Mouse (Mus musculus) telencephalon, adult 2 months (tissue): ENCODE measurements around the gene Fbxl17.

Experiments used
- DNase-seq: peaks from one replicate; pipeline ENCODE4 v3.0.0-alpha.2; 2011; ENCODE audit warnings: low read depth, low spot score

Gene Fbxl17

DNA sequence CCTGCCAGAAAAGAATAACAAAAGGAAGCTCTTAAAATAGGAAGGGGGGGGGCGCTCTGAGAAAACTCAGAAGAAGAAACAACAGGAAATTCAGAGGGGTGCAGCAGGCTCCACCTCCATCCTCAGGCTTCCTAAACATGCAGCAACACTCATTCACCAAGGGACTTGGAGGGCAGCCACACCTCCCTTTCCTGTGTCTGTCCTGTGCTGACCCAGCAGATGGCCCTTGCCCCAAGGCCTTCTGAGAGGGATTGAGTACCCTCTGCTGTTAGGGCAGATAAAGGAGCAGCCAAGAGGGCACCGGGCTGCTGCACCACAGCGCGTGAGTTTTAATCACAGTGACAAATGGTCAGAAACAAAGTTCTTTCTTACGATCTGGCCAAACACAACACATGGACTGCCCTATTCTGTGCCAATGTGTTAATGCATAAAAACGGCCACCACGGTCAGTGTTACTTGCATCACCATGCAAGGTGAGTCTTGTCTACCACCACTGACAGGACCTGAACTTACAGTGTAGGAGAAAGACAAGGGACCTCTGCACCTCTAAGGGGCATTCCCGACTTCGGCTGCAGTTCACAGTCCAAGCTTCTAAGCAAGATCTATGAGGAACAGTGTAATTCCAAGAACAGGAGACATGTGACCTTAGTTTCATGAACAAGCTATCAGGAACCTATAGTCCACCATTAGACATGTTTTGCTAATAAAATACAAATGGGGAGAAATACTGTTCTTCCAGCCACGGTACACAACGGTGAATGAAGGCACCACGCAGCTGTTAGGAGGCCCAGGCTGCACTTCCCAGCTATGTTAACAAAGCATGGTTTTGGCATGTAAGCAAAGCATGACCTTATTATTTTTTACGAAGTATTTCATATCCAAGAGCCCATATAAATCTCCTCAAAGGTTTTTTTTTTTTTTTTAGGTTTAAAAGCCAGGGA is 96.8 kb downstream of the Fbxl17 start:
- no peak for DNase-seq

DNA sequence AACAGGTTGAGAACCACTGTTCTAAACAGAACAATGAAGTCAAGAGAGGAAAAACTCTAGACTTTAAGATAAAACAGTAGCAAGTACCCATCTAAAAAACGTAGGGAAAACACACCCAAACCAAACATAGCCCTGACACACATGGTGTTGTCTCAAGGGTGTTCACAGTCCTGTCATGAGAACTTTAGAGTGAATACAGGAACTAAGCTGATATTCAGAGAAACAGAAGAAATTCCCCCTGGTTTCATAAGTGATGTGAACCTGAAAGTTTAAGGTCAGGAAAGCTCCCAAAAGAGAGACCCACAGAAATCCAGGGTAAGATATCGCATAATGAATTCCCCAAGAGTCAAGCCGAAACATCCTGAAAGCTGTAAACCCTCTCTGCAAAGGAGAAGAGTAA is 97.6 kb downstream of the Fbxl17 start:
- no peak for DNase-seq

DNA sequence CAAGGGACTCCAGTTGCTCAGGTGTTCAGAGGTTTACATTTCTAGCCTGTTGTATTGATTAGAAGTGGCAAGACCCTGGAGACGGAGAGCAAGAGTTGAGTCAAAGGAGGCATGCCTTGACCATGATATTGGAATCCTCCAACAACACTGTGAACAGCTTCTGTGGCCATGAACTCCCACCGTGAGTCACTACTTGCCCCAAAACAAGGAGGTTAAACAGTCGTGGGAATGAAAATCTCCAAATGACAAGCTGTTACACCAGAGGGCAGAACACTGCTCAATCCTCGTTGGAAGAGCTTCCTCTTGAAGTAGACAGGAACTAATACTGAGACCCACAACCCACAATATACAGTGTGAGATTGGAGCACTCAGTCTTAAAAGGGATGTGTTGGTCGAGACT is 99.2 kb downstream of the Fbxl17 start:
- DNase-seq: no peak

DNA sequence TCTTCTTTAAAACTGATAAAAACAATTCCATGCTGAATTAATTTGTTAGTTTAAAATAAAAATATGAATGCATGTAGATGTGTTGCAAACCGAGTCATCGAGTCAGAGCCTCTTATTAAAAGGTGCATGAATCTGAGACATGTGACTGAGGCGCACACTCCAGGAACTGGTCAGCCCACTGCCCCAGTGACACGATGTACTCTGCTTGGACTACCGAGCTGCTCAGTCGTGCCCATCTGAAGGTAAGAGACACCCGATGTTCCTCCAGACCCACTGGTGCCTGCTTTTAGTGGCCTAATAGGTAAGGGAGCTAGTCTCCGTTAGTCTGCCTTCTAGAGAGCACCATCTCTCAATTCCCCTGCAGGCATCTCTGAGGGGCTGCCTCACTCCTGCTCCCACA is 100.0 kb downstream of the Fbxl17 start:
- no peak for DNase-seq

DNA sequence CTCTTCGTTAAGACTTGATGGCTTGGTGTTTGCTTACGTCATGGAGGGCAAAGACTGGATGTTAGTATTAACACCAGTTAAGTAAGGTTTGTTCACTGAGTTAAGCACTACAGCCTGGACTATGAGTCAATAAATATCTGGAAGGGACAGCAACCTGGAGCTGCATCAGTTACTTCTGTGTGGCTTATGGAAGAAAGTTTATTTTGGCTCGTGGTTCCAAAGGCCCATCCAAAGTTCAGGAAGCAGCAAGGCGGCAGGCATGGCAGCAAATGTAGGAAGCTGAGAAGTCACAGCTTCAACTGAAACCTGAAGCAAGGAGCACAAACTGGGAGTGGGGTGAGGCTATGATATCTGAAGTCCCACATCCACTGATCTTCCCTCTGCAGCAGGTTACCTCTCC is 108.3 kb downstream of the Fbxl17 start:
- no peak for DNase-seq

DNA sequence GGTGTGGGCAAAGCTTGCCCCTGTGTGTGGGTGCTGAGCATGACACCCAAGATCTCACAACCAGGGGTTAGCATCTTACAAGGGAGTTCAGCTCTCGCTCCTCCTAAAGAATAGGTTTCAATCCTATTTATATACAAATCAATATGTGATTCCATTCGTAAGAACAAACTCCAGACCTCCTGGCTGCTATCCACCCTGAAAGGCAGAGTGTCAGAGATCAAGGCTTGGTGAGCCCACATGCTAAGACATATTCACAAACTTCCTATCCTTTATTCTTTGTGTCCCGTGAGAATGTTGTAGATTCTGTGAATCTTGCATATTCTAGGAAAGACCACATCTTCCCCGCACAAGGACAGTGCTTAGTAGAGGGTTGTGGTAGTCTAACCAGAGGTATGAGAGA is 108.9 kb downstream of the Fbxl17 start:
- no peak for DNase-seq

DNA sequence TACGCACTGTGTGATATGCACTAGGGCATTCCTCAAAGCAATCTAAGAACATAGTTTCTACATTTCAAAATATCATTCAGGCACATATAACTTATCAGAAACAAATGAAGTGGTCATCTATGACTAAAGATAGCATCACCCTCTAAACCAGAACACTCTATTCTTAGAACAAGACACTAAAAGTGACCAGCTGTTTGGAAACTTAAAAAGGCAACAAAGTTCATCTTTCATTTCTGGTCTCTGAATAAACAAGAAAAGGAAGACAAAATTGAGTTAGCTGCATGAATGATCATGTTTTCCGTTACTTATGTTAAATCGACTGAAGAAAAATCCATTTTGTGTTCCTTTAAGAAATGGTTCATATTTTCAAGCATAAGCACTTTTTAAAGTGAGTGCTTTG is 128.8 kb downstream of the Fbxl17 start:
- DNase-seq: no peak

DNA sequence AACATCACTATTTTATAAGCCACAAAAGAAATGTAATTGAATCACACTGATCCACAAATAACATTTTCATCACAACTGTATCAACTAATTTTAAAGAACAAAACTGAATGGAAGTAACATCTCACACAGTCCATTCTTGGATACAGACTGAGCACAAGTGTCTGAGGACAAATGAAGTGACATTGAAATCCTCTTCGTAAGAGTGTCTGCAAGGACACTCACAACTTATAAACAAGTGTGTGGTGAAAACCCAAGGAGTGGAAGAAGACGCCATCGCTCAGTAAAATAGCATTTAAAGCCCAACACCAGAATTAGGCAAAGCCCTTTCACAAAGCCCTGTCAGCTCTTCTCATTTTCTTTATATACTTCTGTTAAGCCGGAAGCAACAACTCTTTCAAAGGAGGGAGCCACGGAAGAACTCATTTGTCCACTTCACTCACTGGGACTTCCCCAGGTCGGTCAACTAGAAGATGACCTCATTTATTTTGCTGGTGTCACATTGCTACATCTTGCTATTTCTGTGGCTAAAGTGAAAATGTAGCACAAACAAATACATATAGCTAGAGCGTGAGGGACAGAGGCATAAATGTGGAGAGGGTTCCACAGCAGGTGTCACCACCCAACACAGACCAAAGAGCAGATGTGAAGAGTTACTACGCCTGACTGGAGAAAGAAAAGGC is 130.0 kb downstream of the Fbxl17 start:
- no peak for DNase-seq

DNA sequence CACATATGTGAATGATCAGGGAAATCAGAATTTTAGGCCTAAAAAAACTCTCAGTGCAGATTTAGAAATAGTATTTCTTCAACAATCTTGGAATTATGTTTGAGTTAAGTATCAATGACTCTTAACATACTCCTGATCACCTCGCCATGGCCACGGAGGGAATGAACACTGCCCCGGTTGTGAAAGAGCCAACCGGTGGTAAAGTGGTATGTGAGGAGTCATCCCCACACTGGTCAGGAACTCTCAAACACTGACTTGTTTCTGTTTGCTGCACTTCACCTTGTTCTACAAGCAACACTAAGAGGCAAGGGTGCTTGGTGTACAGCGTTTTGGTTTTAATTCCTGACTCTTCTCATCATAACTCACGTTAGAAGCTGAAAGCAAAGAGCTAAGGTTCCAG is 132.3 kb downstream of the Fbxl17 start:
- no peak for DNase-seq

DNA sequence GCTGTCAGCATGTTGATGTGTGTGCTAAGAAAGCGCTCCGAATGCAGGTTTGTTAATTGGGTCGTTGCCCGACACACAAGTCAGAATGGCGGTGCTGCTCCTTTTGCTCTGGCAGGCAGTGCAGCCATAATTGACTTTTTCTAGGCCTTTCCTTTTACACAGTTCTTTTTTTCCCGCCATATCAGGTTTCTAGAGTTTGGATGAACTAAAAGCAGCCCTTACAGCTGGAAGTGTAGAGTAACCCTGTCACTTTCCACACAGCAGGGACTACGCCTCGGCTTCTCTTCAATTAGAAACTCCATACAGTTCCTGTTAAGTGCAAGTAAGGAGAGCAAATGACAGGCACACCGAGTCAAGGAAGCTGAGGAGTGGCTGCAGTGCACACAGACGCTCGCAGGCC is 133.8 kb downstream of the Fbxl17 start:
- DNase-seq: peak; percentile 8

DNA sequence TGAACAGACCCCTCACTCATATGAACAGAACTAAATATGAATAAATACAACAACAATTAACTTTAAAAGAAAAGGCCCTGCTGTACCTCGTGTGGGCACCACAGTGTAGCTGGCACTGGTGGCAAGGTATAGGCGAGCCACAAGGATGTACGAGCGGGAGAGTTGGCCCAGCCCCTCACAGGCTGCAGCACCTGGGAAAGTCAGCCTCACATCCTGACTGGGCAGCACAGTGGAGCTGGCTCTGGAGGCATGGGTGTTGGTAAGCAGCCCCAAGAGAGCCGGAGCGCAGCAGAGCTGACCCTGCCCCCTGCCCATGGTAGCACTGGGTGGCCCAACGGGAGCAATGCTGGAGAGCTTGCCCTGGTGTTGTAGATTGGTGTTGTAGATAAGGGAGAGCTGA is 135.2 kb downstream of the Fbxl17 start:
- no peak for DNase-seq

DNA sequence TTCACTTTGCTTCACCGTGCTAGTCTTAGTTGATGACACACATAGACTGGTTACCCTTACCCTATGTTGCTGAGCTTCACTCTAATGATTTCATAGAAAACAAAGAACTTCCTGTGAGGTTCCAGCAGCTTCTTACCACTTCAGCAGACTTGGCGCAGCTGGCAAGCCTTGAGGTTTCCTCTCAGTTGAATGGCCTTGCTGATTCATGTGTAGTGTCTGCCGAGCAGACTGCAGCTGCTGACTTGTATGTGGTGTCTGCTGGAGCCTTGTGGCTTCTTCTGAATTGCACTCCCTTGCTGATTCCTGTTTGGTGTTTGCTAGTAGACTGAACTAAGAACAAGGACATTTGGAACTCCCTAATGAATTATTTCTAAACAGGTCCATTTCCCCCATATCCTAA is 137.6 kb downstream of the Fbxl17 start:
- no peak for DNase-seq

DNA sequence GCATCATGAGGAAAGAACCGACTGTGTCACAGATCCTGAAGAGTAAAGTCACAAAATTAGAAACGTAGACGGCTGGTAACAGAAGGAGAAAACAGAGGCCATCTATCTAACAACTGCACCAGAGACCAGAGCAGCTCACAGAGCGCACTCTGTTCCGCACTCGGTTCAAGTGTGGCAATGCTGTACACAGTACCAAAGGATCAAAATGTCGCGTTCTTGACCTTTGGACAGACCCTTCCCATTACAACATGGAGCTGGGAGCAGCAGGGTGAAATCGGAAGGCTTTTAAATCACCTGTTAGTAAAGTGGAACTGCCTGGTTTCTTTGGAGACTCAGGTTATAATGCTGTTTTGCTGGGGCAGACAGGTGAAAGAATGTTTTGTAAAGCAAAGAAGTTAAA is 138.1 kb downstream of the Fbxl17 start:
- DNase-seq: no peak

DNA sequence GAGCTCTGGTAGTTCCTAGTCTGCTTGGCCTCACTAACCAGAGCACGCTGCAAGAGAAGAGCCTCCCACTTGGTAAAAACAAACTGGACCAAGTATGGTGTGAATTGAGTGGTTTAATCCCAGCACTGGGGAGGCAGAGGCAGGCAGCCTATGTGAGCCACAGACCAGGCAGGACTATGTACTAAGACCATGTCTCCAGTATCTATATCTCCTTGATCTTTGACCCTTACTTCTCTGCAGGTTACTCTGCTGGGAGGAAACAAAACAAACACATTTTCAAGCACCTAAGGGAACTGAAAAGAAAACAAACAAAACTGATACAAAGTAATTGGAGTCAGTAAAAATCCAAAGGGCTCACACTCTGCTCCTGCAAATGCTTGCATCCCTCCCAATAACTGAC is 141.0 kb downstream of the Fbxl17 start:
- no peak for DNase-seq

DNA sequence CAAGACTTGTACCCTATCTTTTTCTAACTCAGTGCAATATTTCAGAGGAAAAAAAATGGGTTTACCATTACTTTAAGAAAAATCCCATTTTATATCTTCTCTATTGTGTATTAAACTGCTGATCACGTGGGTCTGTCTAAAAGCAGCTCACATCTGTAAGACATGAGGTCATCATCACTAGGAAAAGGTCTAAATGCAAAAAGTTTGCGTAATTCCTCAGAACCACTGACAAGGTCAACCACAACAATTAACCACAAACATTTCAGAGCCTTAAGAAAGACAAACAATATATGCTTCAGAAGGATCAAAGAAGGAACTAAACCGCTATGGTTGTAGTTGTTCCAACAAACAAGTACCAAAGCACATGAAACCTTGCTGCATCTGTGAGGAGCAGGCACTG is 143.6 kb downstream of the Fbxl17 start:
- DNase-seq: no peak

DNA sequence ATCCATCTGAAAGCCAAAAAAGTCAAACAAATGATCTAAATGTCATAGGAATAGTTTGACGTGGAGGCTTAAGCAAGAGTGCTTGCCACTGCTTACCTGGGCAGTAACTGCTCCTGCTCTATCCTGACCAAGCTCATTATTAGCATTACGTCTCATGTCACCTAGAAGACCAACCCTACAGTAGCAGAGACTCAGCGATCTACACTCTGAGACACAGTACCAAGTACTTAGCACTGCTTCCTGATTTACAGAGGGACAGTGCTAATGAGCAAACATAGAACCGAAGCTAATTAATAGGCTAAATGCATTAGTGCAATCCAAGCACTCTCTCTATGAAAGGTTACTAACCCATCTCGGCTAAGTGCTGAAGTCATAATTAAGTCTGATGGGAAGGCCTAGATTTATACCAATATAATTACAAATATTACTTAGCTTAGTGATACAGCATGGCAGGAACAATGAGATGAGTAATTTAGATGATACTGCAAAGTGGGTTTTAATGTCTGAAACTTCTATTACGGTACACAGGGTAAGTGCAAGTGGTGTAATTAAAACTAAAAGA is 147.1 kb downstream of the Fbxl17 start:
- no peak for DNase-seq

DNA sequence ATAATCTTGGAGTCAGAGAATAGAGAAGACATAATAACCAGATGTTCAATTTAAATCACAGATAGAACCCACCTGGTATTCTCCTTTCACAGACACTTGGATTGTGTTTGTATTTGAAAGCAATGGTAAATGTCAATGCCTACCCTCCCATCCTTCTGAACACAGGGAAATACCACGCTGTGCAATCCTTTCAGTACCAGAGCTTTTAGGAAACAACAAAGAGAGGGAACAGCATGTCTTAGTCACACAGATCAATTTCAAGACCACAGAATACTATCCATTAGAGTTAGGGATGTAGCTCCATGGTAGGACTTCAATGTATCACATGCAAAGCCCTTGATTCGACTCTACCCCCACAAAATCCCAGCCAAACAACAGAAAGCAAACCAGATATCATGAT is 148.1 kb downstream of the Fbxl17 start:
- DNase-seq: no peak

DNA sequence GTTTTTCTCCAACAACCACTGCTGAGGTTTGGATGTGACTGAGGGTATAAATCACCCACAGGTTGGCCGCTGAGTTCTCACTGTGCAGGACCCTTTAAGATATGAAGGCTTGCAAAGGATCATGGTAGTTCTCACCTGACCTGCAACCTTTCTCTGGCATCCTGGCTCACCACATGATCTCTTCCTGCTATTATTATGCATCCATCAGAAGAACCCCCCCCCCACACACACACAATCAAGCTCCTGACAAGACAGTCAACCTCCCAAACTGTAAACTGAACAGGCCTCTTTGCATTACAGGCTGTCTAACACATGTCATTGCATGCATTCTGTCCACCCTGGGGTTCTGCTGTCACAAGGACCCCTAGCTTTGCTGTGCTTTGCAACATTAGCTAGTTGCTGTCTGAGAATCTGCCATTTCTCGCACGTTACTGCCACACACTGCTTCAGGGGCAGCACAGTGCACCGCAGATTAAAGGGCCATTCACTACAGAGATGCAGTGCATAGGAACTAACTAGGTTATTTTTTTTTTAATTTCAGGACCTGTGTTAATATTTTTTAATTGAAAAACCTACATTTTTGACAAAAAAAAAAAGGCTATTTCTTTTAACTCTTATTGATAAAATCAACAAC is 148.8 kb downstream of the Fbxl17 start:
- DNase-seq: no peak

DNA sequence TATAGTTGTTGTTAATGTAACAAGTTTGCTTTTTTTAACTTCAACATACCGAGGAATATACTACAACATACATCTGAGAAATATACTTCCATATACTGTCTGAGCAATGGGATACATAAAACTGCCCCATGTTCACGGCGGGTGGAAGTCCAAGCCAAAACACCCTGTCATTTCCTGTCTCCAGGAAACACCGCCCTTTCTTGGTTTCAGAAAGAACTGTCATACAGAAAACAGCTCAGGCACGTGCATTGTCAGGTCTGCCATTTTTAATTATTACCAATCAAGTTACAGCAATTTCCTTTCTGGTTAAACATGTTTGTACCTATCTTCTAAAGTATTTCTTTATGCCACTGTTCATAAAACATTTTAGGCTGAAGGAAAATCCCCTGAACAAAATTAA is 155.7 kb downstream of the Fbxl17 start:
- DNase-seq: no peak

DNA sequence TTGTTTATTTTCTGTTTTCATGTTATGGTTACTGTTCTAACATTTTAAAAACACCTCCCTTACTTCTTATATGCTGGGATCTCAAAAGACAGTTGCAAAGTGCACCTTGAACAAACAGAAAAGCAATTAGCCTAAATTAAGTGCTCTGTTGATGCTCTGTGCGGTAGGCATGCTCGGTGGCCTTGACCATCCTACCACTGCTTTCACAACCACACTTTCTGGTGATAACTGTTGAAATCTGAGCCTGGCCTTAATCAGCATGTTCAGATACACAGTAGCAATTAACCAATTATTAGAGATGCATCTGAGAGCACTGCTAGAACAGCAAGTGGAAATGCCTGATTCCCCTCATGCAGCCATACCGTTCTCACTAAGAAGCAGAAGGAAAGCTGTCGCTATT is 156.7 kb downstream of the Fbxl17 start:
- DNase-seq: no peak

DNA sequence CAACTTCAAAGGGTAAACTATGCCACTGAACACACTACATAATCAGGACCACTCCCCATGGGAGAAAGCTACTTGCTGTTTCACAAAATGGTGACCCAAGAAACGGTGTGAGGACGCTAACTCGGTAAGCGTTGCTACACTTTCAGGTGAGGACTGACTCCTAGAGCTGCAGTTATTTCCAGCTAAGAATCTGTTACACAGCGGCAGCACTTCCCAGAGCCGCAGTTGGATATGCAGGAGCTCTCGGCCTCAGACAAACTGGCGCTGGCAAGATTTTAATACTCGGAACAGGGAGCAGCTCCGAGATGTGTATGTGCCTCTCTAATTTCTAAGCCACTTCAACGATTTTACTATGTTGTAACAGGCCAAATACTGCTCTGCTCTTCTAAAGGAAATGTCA is 157.4 kb downstream of the Fbxl17 start:
- no peak for DNase-seq

DNA sequence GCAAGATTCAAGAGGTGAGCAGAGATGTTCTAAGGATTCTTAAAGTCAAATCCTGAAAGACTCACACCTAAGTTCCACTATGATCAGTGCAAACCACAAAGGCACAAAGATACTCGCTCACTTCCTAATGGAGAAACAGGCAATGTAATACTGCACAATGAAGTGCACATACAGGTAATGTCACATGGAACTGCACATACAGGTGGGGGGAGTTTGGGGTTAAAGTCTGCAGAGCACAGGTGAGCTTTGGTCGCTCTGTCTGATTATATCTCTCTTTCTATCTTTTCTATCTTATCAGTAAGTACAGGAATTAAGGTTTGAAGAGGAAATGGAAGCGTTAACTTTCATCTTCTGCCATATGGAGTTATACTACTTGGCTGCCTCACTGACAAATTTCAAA is 158.6 kb downstream of the Fbxl17 start:
- DNase-seq: no peak
